Mouse (Mus musculus) G1E (cell line): ENCODE measurements around the gene Txnrd1.

Experiments used
- CTCF ChIP-seq: IDR thresholded peaks from 2 replicates; pipeline ENCODE4 v1.5.1; 2012; ENCODE audit warnings: low read depth, low read length, inconsistent platforms, mixed read lengths
- GATA1 ChIP-seq: IDR thresholded peaks from 2 replicates; pipeline ENCODE4 v1.6.1; 2012; ENCODE audit warnings: borderline replicate concordance, low read length, inconsistent platforms, mixed read lengths
- GATA2 ChIP-seq: IDR thresholded peaks from 2 replicates; pipeline ENCODE4 v1.6.1; 2012; ENCODE audit warnings: low read depth, low read length, inconsistent platforms, borderline replicate concordance
- POLR2AphosphoS5 ChIP-seq: IDR thresholded peaks from 2 replicates; pipeline ENCODE4 v1.6.1; 2012; ENCODE audit warnings: low read depth, low read length, inconsistent platforms; ENCODE audit not compliant: insufficient replicate concordance
- TAL1 ChIP-seq: conservative IDR thresholded peaks from 2 replicates; pipeline ENCODE4 v1.6.1; 2012; ENCODE audit warnings: low read depth, low read length, inconsistent platforms, mixed read lengths

DNA sequence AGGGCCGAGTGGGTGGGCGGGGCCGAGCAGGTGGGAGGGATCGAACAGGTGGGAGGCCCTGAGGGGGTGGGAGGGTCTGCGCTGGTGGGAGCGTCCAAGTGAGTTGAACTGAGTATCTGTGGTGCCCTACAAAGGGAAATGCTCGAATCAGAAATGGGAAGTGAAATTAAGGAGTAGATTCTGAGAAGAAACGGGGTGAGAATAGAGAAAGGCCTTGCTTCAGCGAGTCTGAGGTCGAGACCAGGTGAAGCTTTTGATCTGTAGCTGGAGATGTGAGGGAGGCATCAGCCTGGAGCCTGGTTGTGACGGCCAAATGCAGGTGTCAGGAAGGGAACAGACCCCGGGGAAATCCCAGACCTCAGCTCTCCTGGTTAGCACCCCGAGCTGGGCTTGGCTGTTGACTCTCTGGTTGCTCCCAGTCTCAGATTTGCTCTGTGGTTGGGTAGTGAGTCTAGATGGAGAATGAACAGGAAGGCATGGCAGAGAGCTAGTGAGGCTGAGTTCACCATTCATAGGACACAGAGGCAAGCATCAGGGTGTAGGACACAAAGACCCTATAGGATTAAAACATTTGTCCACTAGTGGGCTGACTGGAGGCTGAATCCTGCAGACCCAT, 101.4 kb downstream of the Txnrd1 start:
- no peak for TF ChIP-seq CTCF
- no peak for TF ChIP-seq TAL1
- no peak for TF ChIP-seq POLR2AphosphoS5
- no peak for TF ChIP-seq GATA1
- TF ChIP-seq GATA2 = no peak
